Mouse (Mus musculus) left cerebral cortex, postnatal 36 days (tissue): ENCODE data around the gene Spem1. TPM values are rescaled to one million over a fixed set of nuclear protein-coding genes. Genes with fewer than 3 reads are reported as not detected.

Experiments used
- DNase-seq, 2 experiments: peaks; one replicate each; pipeline ENCODE4 v3.0.0; 2021 to 2022; ENCODE audit warnings: low spot score in 2 of 2, mixed read lengths in 1 of 2
- intact Hi-C: fragments of 180-260 bp; cut with DNase I; formaldehyde crosslinking; loops from one replicate; pipeline ENCODE4 v1.15.1; 2025
- total RNA-seq, 2 experiments: library from RNA; stranded (reverse); gene quantifications; 2 replicates each; pipeline ENCODE4 v1.2.3; 2021

Spem1 gene
- total RNA-seq, 2 experiments from 2014 or later: 0.52 TPM

GRCm38 (mm10) chr11:69778258-69778982, 43.6 kb downstream of the Spem1 start:
- DNase-seq: no peak
- intact Hi-C loops: no loop called here

DNA sequence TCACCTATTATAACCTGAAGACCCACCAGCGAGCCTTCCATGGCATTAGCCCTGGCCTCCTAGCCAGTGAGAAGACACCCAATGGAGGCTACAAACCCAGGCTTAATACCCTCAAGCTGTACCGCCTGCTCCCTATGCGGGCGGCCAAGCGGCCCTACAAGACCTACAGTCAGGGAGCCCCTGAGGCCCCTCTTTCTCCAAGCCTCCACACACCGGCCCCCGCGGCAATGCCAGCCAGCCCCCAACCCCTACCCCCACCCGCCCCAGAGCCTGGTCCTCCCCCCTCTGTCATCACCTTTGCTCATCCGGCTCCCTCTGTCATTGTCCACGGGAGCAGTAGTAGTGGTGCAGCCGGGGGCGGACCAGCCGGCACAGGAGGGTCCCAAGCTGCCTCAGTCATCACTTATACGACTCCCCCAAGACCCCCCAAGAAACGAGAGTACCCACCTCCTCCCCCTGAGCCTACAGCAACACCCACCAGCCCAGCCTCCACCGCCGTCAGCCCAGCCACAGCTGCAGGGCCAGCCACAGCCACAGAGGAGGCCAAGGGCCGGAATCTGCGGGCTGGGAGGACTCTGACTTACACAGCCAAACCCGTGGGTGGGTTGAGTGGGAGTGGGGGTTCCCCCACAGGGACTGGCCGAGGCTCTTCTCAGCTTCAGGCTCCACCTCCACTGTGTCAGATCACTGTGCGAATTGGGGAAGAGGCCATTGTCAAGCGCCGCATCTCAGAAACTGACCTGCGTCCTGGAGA, 44.3 kb downstream of the Spem1 start:
- DNase-seq: no peak
- intact Hi-C loops: no loop called here

DNA sequence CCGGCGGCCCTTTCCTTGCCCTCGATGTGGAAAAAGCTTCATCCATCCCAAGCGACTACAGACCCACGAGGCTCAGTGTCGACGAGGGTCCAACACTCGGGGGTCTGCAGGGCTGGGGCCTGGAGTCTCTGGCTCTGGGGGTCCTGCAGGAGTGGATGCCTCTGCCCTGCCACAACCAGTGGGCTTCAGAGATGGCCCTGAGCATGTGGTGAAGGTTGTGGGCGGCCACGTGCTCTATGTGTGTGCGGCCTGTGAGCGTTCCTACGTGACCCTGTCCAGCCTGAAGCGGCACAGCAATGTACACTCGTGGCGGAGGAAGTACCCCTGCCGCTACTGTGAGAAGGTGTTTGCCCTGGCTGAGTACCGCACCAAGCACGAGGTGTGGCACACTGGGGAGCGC, 45.5 kb downstream of the Spem1 start:
- intact Hi-C loops: no loop called here
- no peak for DNase-seq

GRCm38 (mm10) chr11:69775716-69776115, 46.3 kb downstream of the Spem1 start:
- intact Hi-C loops: no loop called here
- DNase-seq: no peak

DNA sequence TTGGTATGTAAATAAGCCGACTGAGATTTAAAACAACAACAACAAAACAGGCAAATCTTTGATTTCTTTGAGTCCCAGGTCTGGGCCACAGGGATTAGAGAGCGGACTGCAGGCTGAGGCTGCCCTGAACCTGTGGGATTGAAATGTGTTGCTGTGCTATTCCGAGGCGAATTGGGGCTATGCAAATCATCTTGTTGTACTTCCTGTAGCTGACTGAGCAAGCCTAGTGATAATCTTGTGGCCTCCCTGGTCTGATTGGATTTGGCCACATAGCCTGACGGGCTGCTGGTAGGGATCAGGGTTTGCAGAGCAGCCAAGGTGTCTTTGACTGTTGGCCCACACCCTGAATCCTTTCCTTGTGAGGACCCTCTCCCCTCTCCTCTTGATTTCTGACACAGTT, 47.0 kb downstream of the Spem1 start:
- intact Hi-C loops: no loop called here
- DNase-seq: no peak

Other genes with a start within 250 kb of the Spem1 start
- gene Wrap53, start 241.9 kb downstream of the Spem1 start, total RNA-seq: 10 to 100 TPM; 10.2 to 10.8 TPM
- 10 to 100 TPM; 21.7 to 22.6 TPM for gene Trp53, start 241.8 kb downstream of the Spem1 start, total RNA-seq
- gene Atp1b2, start 216.2 kb downstream of the Spem1 start, total RNA-seq: 100 to 1,000 TPM; 398 to 420 TPM
- gene Shbg, start 204.3 kb downstream of the Spem1 start, total RNA-seq: not detected
- 10 to 100 TPM in 1 of 2 experiments, 1 to 10 TPM in 1; 9.5 to 11.2 TPM for gene Sat2, start 200.2 kb downstream of the Spem1 start, total RNA-seq
- gene Fxr2, start 189.2 kb downstream of the Spem1 start, total RNA-seq: 100 to 1,000 TPM; 117 to 149 TPM
- under 1 TPM in 1 of 2 experiments, not detected in 1; 0.39 TPM for gene Sox15, start 166.9 kb downstream of the Spem1 start, total RNA-seq
- gene Mpdu1, start 159.5 kb downstream of the Spem1 start, total RNA-seq: 10 to 100 TPM; 59.8 to 62.3 TPM
- 10 to 100 TPM; 14.9 to 15.1 TPM for gene Cd68, start 156.0 kb downstream of the Spem1 start, total RNA-seq
- gene Eif4a1, start 149.8 kb downstream of the Spem1 start, total RNA-seq: 100 to 1,000 TPM; 276 to 285 TPM
- gene Senp3, start 140.1 kb downstream of the Spem1 start, total RNA-seq: 100 to 1,000 TPM in 1 of 2 experiments, 10 to 100 TPM in 1; 84.3 to 114 TPM
- gene Tnfsf13, start 136.4 kb downstream of the Spem1 start, total RNA-seq: 1 to 10 TPM; 2.3 to 2.6 TPM
- 10 to 100 TPM in 1 of 2 experiments, 1 to 10 TPM in 1; 7.2 to 12.3 TPM for gene Tnfsf12, start 126.3 kb downstream of the Spem1 start, total RNA-seq
- gene Tnfsfm13, start 126.1 kb downstream of the Spem1 start, total RNA-seq: 1 to 10 TPM; 1.7 to 3.0 TPM
- gene Polr2a, start 63.5 kb downstream of the Spem1 start, total RNA-seq: 10 to 100 TPM; 53.5 to 59.7 TPM
- not detected for gene Slc35g3, start 60.2 kb downstream of the Spem1 start, total RNA-seq
- 100 to 1,000 TPM; 122 to 127 TPM for gene Zbtb4, start 56.3 kb downstream of the Spem1 start, total RNA-seq
- under 1 TPM; 0.66 to 0.81 TPM for gene Chrnb1, start 26.2 kb downstream of the Spem1 start, total RNA-seq
- gene Fgf11, start 20.3 kb downstream of the Spem1 start, total RNA-seq: 10 to 100 TPM; 14.1 to 18.7 TPM
- not detected for gene Tmem102, start 16.6 kb downstream of the Spem1 start, total RNA-seq
- not detected for gene Gm39566, start 6.9 kb downstream of the Spem1 start, total RNA-seq
- gene Spem2, start 3.7 kb downstream of the Spem1 start, total RNA-seq: not detected
- 100 to 1,000 TPM; 239 to 241 TPM for gene Nlgn2, start 15.6 kb upstream of the Spem1 start, total RNA-seq
- 100 to 1,000 TPM; 111 to 130 TPM for gene Tmem256, start 16.3 kb upstream of the Spem1 start, total RNA-seq
- gene Plscr3, start 24.2 kb upstream of the Spem1 start, total RNA-seq: 10 to 100 TPM; 18.4 to 18.7 TPM
- not detected for gene Tnk1, start 36.5 kb upstream of the Spem1 start, total RNA-seq
- gene Tmem95, start 55.8 kb upstream of the Spem1 start, total RNA-seq: not detected
- 1 to 10 TPM in 1 of 2 experiments, under 1 TPM in 1; 0.93 to 1.3 TPM for gene Kctd11, start 59.2 kb upstream of the Spem1 start, total RNA-seq
- gene Acap1, start 73.4 kb upstream of the Spem1 start, total RNA-seq: under 1 TPM in 1 of 2 experiments, not detected in 1; 0.27 TPM
- gene 2810408A11Rik, start 78.8 kb upstream of the Spem1 start, total RNA-seq: under 1 TPM in 1 of 2 experiments, not detected in 1; 0.64 TPM
- 100 to 1,000 TPM; 114 to 121 TPM for gene Neurl4, start 78.9 kb upstream of the Spem1 start, total RNA-seq
- gene Gps2, start 91.7 kb upstream of the Spem1 start, total RNA-seq: 10 to 100 TPM; 25.9 to 32.4 TPM
- 100 to 1,000 TPM; 406 to 453 TPM for gene Eif5a, start 99.8 kb upstream of the Spem1 start, total RNA-seq
- 10 to 100 TPM in 1 of 2 experiments, 1 to 10 TPM in 1; 4.6 to 14.7 TPM for gene Ybx2, start 113.6 kb upstream of the Spem1 start, total RNA-seq
- 1 to 10 TPM; 3.6 to 4.4 TPM for gene Slc2a4, start 126.0 kb upstream of the Spem1 start, total RNA-seq
- not detected for gene Cldn7, start 142.6 kb upstream of the Spem1 start, total RNA-seq
- 100 to 1,000 TPM; 112 to 128 TPM for gene Ctdnep1, start 159.0 kb upstream of the Spem1 start, total RNA-seq
- 10 to 100 TPM; 79.2 to 88.5 TPM for gene Elp5, start 160.3 kb upstream of the Spem1 start, total RNA-seq
- 100 to 1,000 TPM; 199 to 219 TPM for gene Gabarap, start 169.0 kb upstream of the Spem1 start, total RNA-seq
- gene Phf23, start 173.6 kb upstream of the Spem1 start, total RNA-seq: 10 to 100 TPM; 41.3 to 46.1 TPM
- gene Dvl2, start 178.4 kb upstream of the Spem1 start, total RNA-seq: 10 to 100 TPM; 25.4 to 36.0 TPM
- gene Acadvl, start 193.2 kb upstream of the Spem1 start, total RNA-seq: 10 to 100 TPM; 54.3 to 58.5 TPM
- 100 to 1,000 TPM; 867 to 894 TPM for gene Dlg4, start 194.8 kb upstream of the Spem1 start, total RNA-seq
- gene Asgr1, start 231.9 kb upstream of the Spem1 start, total RNA-seq: 1 to 10 TPM in 1 of 2 experiments, under 1 TPM in 1; 0.99 to 1.1 TPM